Mouse (Mus musculus): ENCODE data around the gene Fkbp5.

DNA sequence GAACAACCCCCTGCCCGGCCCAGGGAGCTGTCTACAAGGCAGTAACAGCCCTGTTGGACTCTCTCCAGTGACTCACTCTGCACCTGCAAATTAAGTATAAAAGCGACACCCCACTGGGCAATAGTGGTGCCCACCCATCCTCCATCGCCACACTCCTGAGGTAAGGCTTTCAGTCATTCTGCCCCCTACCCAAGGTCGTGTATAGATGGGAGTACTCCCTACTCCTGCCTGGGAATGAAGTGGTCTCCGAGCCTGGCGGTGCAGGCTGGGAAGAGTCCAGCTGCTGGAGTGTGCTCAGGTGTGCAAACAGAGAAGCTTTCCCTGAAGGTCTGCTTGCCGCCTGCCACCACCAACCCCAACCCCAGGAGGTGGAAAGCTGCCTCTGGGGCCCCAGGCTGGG lies 44.3 kb upstream of the Fkbp5 start:
- TF ChIP-seq CTCF (IDR thresholded peaks at IDR 0.05; ENCODE audit: control insufficient read depth, insufficient read depth, low read length) = no peak
- no peak for TF ChIP-seq POLR2A (IDR thresholded peaks at IDR 0.05; ENCODE audit: borderline replicate concordance, control insufficient read depth, low read depth, low read length)
